Mouse (Mus musculus) heart, embryonic 14.5 days (tissue): ENCODE results near the gene Sft2d1. TPM values are rescaled to one million over a fixed set of nuclear protein-coding genes. Genes with fewer than 3 reads are reported as not detected.

Experiments used
- ATAC-seq: fragments of 200-750 bp; cut with Nextera tagmentation; 2 replicates; pipeline ENCODE4 v1.8.0; 2017; ENCODE audit warnings: low read depth, moderate TSS enrichment; ENCODE audit not compliant: insufficient number of reproducible peaks, insufficient read depth, low FRiP score
- H3K27ac ChIP-seq, 2 experiments: fragments of 200-500 bp in 1 of 2; fragments of 300-500 bp in 1 of 2; sonication (generic) in 1 of 2; replicated peaks in 1 of 2; 2 replicates each; pipeline ENCODE4 v1.5.1; 2012 to 2014; ENCODE audit warnings: low read depth in 2 of 2, low read length in 2 of 2, control low read depth in 1 of 2, mild to moderate bottlenecking in 1 of 2, mixed read lengths in 1 of 2; ENCODE audit not compliant: control insufficient read depth in 1 of 2, insufficient read depth in 1 of 2
- H3K27me3 ChIP-seq: fragments of 300-500 bp; sonication (generic); 2 replicates; pipeline ENCODE4 v1.6.1; 2014; ENCODE audit warnings: mild to moderate bottlenecking, low read length, control low read depth; ENCODE audit not compliant: control insufficient read depth, insufficient read depth
- H3K36me3 ChIP-seq: fragments of 300-500 bp; sonication (generic); 2 replicates; pipeline ENCODE4 v1.6.1; 2014; ENCODE audit warnings: mild to moderate bottlenecking, control low read depth, low read length, mixed read lengths; ENCODE audit not compliant: control insufficient read depth, insufficient read depth
- H3K4me1 ChIP-seq, 2 experiments: fragments of 200-500 bp in 1 of 2; fragments of 300-500 bp in 1 of 2; sonication (generic) in 1 of 2; 2 replicates each; pipeline ENCODE4 v1.6.1; 2012 to 2014; ENCODE audit warnings: low read length in 2 of 2, control low read depth in 1 of 2, mixed read lengths in 1 of 2; ENCODE audit not compliant: control insufficient read depth in 2 of 2, insufficient read depth in 2 of 2
- H3K4me2 ChIP-seq: fragments of 300-500 bp; sonication (generic); 2 replicates; pipeline ENCODE4 v1.6.1; 2014; ENCODE audit warnings: mild to moderate bottlenecking, low read length
- H3K4me3 ChIP-seq, 2 experiments: fragments of 200-500 bp in 1 of 2; fragments of 300-500 bp in 1 of 2; sonication (generic) in 1 of 2; 2 replicates each; pipeline ENCODE4 v1.5.1; 2012 to 2014; ENCODE audit warnings: low read length in 2 of 2, mild to moderate bottlenecking in 2 of 2, control low read depth in 1 of 2, low read depth in 1 of 2, moderate library complexity in 1 of 2; ENCODE audit not compliant: control insufficient read depth in 1 of 2, insufficient read depth in 1 of 2
- H3K9ac ChIP-seq: fragments of 300-500 bp; sonication (generic); 2 replicates; pipeline ENCODE4 v1.6.1; 2014; ENCODE audit warnings: mild to moderate bottlenecking, low read length
- H3K9me3 ChIP-seq: fragments of 300-500 bp; sonication (generic); 2 replicates; pipeline ENCODE4 v1.6.1; 2016; ENCODE audit warnings: low read length, control low read depth; ENCODE audit not compliant: control insufficient read depth
- WGBS: fragments of 180-500 bp; shearing (Covaris S2); extraction: QIAGEN DNeasy Blood & Tissue Kit; methylation state at CpG from one replicate; pipeline ENCODE4 v1.1.7; 2014; 5-methylcytosine and 5-hydroxymethylcytosine counted together
- polyA plus RNA-seq: library from polyadenylated mRNA; unstranded; fragments of >200 nt; fragmentation: Nextera tagmentation; extraction: Ambion mirVana; gene quantifications from 2 replicates; pipeline ENCODE4 v1.2.1, GENCODE M21; 2014

Gene Sft2d1
- polyA plus RNA-seq, 1 experiment from 2014 or later, result 64.6 TPM

DNA sequence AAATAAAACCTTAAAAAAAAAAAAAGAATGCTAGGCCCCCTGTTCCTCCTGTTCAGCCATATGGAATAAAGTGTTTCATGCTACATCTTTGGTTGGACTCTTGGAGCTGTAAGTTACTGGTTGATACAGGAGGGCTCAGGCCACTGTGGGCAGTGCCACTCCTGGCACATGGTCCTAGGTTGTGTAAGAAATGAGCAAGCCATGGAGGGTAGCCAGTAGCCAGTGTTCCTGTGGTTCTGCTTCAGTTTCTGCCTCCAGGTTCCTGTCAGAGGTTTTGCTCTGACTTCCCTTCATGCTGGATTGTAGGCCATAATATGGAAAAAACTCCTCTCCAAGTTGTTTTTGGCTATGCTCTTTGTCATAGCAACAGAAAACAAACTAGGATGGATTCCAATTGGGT is 20.2 kb upstream of the Sft2d1 start:
- no peaks in the 10 kb centered on the region for H3K9me3 ChIP-seq
- no peak overlapping the region for H3K27ac ChIP-seq
- H3K4me2 ChIP-seq, result no peak overlapping the region
- H3K9ac ChIP-seq, result no peak overlapping the region
- H3K4me3 ChIP-seq, result no peak overlapping the region
- H3K4me1 ChIP-seq, result no peaks in the 10 kb centered on the region
- ATAC-seq, result no peak
- peaks cover 36% of the 10 kb centered on the region for H3K36me3 ChIP-seq
- no peaks in the 10 kb centered on the region for H3K27me3 ChIP-seq

DNA sequence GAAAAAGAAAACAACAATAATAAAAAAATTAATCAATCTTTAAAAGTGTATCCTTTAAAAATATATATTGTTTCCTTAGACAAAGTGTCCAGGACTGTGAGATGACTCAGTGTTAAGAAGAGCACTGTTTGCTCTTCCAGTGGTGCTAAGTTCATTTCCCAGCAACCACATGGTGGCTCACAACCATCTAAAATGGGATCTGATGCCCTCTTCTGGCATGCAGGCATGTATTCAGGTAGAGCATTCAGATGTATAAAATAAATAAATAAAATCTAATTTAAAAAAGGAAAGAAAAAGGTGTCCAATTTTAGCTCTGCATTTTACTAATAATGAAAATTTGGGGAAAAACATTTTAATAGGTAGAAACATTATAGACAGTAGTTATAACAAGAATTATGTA is 15.1 kb upstream of the Sft2d1 start:
- H3K36me3 ChIP-seq, result peaks cover 37% of the 10 kb centered on the region
- no peak overlapping the region for H3K27ac ChIP-seq
- no peak for ATAC-seq
- H3K4me3 ChIP-seq, result no peak overlapping the region
- H3K4me1 ChIP-seq, result no peaks in the 10 kb centered on the region
- H3K9me3 ChIP-seq, result no peaks in the 10 kb centered on the region
- H3K27me3 ChIP-seq, result no peaks in the 10 kb centered on the region
- no peak overlapping the region for H3K4me2 ChIP-seq
- H3K9ac ChIP-seq, result no peak overlapping the region

DNA sequence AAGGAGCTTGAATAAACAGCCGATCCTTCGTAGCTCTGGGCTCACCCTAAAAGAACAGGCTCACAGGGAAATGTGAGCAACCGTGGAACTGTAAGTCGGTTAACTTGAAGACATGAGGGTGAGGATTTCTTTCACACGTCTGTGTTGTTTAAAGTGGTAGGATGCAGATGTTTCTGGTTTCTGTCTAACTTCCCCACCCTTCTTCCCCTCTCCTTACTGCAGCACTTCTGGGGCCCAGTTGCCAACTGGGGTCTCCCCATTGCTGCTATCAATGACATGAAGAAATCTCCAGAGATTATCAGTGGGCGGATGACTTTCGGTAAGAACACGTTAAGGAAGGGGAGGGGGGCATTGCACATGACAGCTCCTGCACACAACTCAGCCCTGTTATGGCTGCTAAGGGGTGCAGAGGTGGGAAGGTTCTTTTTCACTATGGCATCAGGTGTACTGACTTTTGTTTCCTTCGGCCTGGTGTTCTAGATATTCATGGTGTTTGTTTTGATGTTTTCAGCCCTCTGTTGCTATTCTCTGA is 14.5 kb upstream of the Sft2d1 start:
- Histone ChIP-seq H3K4me1 (no peaks in the 10 kb centered on the region), H3K27me3 (no peaks in the 10 kb centered on the region), H3K27ac (no peak overlapping the region), H3K4me3 (no peak overlapping the region), H3K9ac (no peak overlapping the region), H3K4me2 (no peak overlapping the region), H3K36me3 (peaks cover 37% of the 10 kb centered on the region), H3K9me3 (no peaks in the 10 kb centered on the region)
- ATAC-seq, result no peak
- 80% methylated on average over 9 of the region's 9 CpGs for WGBS

DNA sequence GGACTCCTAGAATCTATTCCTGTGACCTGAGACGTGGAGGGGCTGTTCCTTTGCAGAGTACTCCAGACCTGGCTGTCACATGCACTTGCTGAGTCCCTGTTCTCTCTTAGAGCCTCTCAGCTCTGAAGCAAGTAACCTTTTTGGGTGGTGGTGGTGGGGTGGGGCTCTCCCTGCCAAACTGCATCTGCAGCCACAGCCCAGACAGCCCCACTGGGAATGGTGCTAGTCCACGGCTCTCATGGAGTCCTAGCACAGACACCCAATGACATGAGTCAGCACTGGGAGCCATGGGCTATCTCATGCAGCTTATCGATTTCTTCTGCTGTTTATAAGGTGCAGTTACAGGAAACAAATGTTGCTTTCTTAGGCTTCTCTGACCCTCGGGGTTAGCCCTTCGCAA is 13.2 kb upstream of the Sft2d1 start:
- 86% methylated on average over 5 of the region's 5 CpGs for WGBS
- no peak overlapping the region for H3K27ac ChIP-seq
- H3K9me3 ChIP-seq, result no peaks in the 10 kb centered on the region
- peaks cover 37% of the 10 kb centered on the region for H3K36me3 ChIP-seq
- H3K27me3 ChIP-seq, result no peaks in the 10 kb centered on the region
- no peak overlapping the region for H3K4me3 ChIP-seq
- H3K4me2 ChIP-seq, result no peak overlapping the region
- no peak for ATAC-seq
- H3K9ac ChIP-seq, result no peak overlapping the region
- no peaks in the 10 kb centered on the region for H3K4me1 ChIP-seq

DNA sequence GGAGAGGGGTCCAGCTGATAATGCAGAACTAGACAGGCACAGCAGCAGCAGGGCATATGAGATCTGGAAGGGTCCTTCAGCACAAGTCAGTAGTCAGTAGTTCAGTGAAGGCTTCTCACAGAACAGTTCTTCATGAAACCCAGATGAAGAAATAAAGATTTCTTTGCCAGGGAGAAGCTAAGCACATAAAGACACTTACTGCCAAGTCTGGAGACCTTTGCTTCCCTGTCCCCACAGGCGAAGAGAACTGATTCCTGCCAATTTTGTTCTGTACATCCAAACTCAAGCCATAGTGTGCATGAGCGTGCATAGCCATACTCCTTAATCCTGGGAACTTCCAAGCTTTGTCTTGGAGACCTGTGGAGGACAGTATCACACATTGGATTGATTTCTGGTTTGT is 12.6 kb upstream of the Sft2d1 start:
- WGBS, result 91% methylated on average over 2 of the region's 2 CpGs
- Histone ChIP-seq H3K27ac (no peak overlapping the region), H3K27me3 (no peaks in the 10 kb centered on the region), H3K4me2 (no peak overlapping the region), H3K9me3 (no peaks in the 10 kb centered on the region), H3K36me3 (peaks cover 35% of the 10 kb centered on the region), H3K9ac (no peak overlapping the region), H3K4me3 (no peak overlapping the region), H3K4me1 (no peaks in the 10 kb centered on the region)
- ATAC-seq, result no peak

DNA sequence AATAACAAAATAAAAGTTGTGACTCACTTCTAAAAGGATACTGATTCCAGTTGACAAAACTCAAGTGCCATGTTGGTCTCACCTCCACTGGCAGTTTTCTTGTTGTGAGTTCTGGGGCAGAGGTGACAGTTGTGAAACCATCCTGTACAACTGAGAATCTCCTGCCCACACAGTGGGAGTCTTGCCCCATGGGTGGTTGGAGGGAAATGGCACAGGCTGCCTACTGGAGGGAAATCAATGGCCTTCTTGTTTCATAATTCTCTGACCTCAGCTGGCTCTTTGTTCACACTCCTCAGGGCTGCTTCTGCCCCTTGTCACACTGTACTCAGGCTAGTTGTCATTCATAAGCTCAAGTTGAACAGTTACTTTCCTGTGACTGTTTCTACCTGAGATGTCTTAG is 11.4 kb upstream of the Sft2d1 start:
- Histone ChIP-seq H3K4me2 (no peak overlapping the region), H3K9ac (no peak overlapping the region), H3K4me3 (no peak overlapping the region)

DNA sequence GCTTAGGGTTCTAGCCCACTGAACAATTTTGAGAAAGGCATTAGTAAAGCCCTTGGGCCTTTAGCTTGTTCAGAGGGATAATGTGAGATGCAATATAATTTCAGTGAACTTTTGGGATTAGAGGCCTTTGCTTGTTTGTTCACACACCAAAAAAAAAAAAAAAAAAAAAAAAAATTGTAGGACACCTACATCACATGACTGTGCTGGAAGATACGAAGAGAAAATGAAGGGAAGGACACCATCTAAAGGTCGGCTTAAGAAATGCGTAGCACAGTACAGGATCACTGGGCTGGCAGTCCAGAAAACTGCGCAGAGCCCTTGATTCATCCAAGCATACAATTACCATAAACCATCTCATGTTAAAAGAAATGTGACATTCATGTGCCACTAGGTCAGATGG is 9.4 kb upstream of the Sft2d1 start:
- 76% methylated on average over 4 of the region's 4 CpGs for WGBS
- H3K4me1 ChIP-seq, result 0 out of 4 replicates have a peak, but pooled peaks cover 0 to 2% of the 10 kb centered on the region in 2 experiments
- no peaks in the 10 kb centered on the region for H3K27me3 ChIP-seq
- no peaks in the 10 kb centered on the region for H3K9me3 ChIP-seq
- no peak overlapping the region for H3K4me3 ChIP-seq
- no peak overlapping the region for H3K4me2 ChIP-seq
- peaks cover 14% of the 10 kb centered on the region for H3K36me3 ChIP-seq
- H3K27ac ChIP-seq, result no peak overlapping the region
- H3K9ac ChIP-seq, result no peak overlapping the region
- ATAC-seq, result no peak

More for the DNA sequence above, 11.4 kb upstream of the Sft2d1 start:
- H3K27ac ChIP-seq, result no peak overlapping the region
- H3K27me3 ChIP-seq, result no peaks in the 10 kb centered on the region
- H3K9me3 ChIP-seq, result no peaks in the 10 kb centered on the region
- H3K4me1 ChIP-seq, result no peaks in the 10 kb centered on the region
- ATAC-seq, result no peak
- H3K36me3 ChIP-seq, result peaks cover 24% of the 10 kb centered on the region

DNA sequence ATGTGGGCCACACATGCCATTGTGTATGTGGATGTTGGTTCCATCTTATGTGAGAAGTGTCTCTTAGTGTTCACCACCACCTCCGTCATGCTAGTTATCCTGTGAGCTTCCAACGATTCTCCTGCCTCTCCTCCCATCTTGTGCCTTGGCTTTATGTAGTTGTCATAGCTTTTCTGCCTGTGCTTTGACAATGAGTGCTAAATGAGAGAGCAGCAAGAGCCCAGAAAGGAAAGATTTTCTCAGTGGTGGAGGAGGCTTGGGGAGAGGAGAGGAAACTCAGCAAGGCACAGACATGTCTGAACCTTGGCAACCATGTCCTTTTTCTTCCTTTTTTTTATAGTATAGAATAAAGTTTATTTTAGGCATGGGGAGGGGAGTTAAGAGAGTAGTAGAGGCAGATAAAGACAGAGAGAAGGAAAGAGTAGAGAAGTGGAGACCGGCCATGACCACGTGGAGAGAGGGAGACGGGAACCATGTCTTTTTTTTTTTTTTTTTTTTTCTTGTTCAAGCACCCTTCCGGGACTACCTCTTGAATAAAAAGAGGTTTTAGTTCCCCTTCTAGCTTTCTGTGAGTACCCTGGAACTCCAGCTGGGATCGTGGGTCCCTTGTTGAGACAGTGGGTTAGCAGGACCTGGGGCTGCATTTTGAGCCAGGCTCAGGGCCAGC is 8.0 kb upstream of the Sft2d1 start:
- Histone ChIP-seq H3K4me2 (no peak overlapping the region), H3K27me3 (no peaks in the 10 kb centered on the region), H3K9me3 (no peaks in the 10 kb centered on the region), H3K36me3 (peaks cover 9% of the 10 kb centered on the region), H3K4me1 (0 out of 4 replicates have a peak, but pooled peaks cover 0 to 2% of the 10 kb centered on the region in 2 experiments), H3K27ac (no peak overlapping the region), H3K9ac (no peak overlapping the region), H3K4me3 (no peak overlapping the region)
- ATAC-seq, result no peak
- WGBS, result 72% methylated on average over 7 of the region's 7 CpGs
